Mouse (Mus musculus) embryonic facial prominence, embryonic 14.5 days (tissue): Measurements from ENCODE around the gene Mrpl23. TPM values are rescaled to one million over a fixed set of nuclear protein-coding genes. Genes with fewer than 3 reads are reported as not detected.

ENCODE experiments used
- ATAC-seq: fragments of 200-750 bp; cut with Nextera tagmentation; 2 replicates; pipeline ENCODE4 v1.8.0; 2017; ENCODE audit warnings: low read depth, moderate number of reproducible peaks, moderate TSS enrichment
- DNase-seq: peaks from one replicate; pipeline ENCODE4 v3.0.0-alpha.2; 2015; ENCODE audit warnings: low spot score
- H3K27ac ChIP-seq: fragments of 300-500 bp; sonication (generic); replicated peaks from 2 replicates; pipeline ENCODE4 v1.5.1; 2014; ENCODE audit warnings: low read depth, mild to moderate bottlenecking, low read length, moderate library complexity
- H3K27me3 ChIP-seq: fragments of 300-500 bp; sonication (generic); replicated peaks from 2 replicates; pipeline ENCODE4 v1.6.1; 2014; ENCODE audit warnings: low read length; ENCODE audit not compliant: control insufficient read depth, insufficient read depth
- H3K36me3 ChIP-seq: fragments of 300-500 bp; sonication (generic); 2 replicates; pipeline ENCODE4 v1.6.1; 2014; ENCODE audit warnings: low read length, mixed read lengths; ENCODE audit not compliant: control insufficient read depth, insufficient read depth
- H3K4me1 ChIP-seq: fragments of 300-500 bp; sonication (generic); 2 replicates; pipeline ENCODE4 v1.6.1; 2014; ENCODE audit warnings: antibody characterized with exemption, low read length; ENCODE audit not compliant: control insufficient read depth, insufficient read depth
- H3K4me2 ChIP-seq: fragments of 300-500 bp; sonication (generic); 2 replicates; pipeline ENCODE4 v1.6.1; 2014; ENCODE audit warnings: low read depth, mild to moderate bottlenecking, low read length, moderate library complexity, mixed read lengths
- H3K4me3 ChIP-seq: fragments of 300-500 bp; sonication (generic); 2 replicates; pipeline ENCODE4 v1.5.1; 2014; ENCODE audit warnings: low read depth, mild to moderate bottlenecking, low read length
- H3K9ac ChIP-seq: fragments of 300-500 bp; sonication (generic); 2 replicates; pipeline ENCODE4 v1.6.1; 2014; ENCODE audit warnings: low read depth, mild to moderate bottlenecking, low read length, moderate library complexity, mixed read lengths
- H3K9me3 ChIP-seq: fragments of 300-500 bp; sonication (generic); 2 replicates; pipeline ENCODE4 v1.6.1; 2016; ENCODE audit warnings: low read length; ENCODE audit not compliant: control insufficient read depth
- WGBS: fragments of 180-500 bp; shearing (Covaris S2); extraction: QIAGEN DNeasy Blood & Tissue Kit; methylation state at CpG from one replicate; pipeline ENCODE4 v1.1.7; 2014; 5-methylcytosine and 5-hydroxymethylcytosine counted together
- polyA plus RNA-seq: library from polyadenylated mRNA; unstranded; fragments of >200 nt; fragmentation: Nextera tagmentation; extraction: Ambion mirVana; gene quantifications from 2 replicates; pipeline ENCODE4 v1.2.1, GENCODE M21; 2014

Gene Mrpl23
- polyA plus RNA-seq, 1 experiment from 2014 or later, result 33.1 TPM

DNA sequence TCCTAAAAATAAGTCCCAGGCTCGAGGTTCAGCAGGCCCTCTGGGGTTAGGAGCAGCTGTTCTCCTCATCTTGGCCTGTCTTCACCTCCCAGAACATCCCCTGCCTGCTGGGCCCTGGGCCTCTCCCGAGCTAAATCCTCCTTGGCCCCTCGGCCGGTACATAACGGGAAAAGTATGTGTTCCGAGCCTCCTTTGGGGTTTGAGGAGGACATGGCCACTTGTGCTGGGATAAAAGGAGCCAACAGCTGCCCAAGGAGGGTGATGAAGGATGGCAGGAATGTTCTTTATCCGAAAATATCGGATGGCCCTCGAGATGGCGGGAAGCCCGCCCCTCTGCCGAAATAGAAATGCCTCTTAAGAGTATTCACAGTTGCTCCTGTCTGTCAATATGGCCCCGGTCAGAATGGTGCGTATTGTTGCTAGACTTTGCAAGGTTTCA is 18.5 kb downstream of the Mrpl23 start:
- no peaks in the 10 kb centered on the region for H3K9me3 ChIP-seq
- H3K36me3 ChIP-seq, result no peaks in the 10 kb centered on the region
- no peak overlapping the region for H3K9ac ChIP-seq
- H3K4me1 ChIP-seq, result peaks cover 47% of the 10 kb centered on the region
- WGBS, result 62% methylated on average over 14 of the region's 14 CpGs
- H3K4me2 ChIP-seq, result no peak overlapping the region
- DNase-seq (peak; percentile 88), ATAC-seq (peak; percentile 50; the same call in 1 of the 2 replicates)
- H3K27me3 ChIP-seq, result no peaks in the 10 kb centered on the region
- peak overlapping the region; percentile 92 for H3K27ac ChIP-seq
- H3K4me3 ChIP-seq, result no peak overlapping the region

DNA sequence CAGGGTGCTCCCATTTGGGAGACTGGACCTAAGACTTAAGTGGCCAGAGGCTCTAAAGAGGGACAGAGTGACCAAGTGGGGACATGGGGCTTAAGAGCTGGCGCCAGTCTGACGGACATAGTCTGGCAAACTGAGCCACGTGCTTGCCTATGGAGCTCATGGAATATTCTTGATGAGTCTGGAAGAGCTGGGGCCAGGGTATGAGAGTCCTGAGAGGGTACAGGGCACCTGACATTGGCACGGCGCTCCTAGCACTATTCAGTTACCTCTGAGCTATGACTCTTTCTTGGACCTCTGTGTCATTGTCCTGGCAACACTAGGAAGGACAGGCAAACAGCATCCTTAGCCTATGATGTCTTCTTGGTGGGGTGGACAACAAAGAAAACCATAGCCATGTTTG is 19.2 kb downstream of the Mrpl23 start:
- H3K4me2 ChIP-seq, result no peak overlapping the region
- no peaks in the 10 kb centered on the region for H3K36me3 ChIP-seq
- no peak overlapping the region for H3K9ac ChIP-seq
- peak overlapping the region; percentile 92 for H3K27ac ChIP-seq
- ATAC-seq, result no peak
- no peak for DNase-seq
- 88% methylated on average over 5 of the region's 5 CpGs for WGBS
- peaks cover 44% of the 10 kb centered on the region for H3K4me1 ChIP-seq
- no peak overlapping the region for H3K4me3 ChIP-seq
- H3K27me3 ChIP-seq, result no peaks in the 10 kb centered on the region
- no peaks in the 10 kb centered on the region for H3K9me3 ChIP-seq

DNA sequence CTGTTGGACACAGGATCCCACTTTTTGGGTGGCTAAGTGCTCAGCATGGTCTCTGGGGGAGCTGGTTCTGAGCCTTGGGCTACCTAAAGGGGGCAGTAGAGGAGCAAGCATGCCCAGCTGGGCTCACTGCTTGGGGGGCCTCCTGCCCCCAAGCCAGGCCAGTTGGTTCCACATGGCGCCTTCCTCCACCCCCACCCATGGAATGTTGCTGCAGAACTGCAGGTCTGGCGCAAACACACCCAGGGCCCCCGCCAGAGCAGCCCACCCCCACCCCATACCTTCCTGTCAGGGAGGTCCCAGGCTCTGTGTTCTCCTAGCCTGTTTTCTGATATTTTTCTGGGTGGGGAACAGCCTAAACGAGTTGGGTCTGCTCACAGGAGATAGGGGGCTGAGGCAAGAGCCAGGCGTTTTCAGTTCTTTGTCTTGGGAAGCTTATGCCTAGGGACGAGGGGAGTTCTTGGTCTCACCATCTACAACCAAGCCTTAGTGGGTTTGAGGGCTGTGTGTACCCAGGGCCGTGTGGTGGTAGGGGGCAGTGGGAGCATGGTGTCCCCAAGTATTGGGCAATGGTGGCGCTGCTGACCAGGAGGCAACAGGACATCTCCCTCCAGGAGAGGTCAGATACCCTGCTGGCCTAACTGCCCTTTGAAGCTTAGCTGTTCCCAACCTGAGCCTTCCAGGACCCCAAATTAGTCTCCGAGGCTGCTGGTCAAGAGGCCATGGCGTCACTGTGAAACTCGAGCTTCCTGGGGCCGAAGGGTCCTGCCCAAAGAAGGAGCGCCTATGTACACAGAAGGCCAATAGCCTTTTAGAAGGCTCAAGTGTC is 20.3 kb downstream of the Mrpl23 start:
- ATAC-seq (peak; percentile 71), DNase-seq (peak; percentile 91)
- H3K4me3 ChIP-seq, result no peak overlapping the region
- peak overlapping the region; percentile 15; the same call in 1 of the 2 replicates for H3K4me2 ChIP-seq
- H3K4me1 ChIP-seq, result peaks cover 40% of the 10 kb centered on the region
- H3K27me3 ChIP-seq, result no peaks in the 10 kb centered on the region
- H3K36me3 ChIP-seq, result no peaks in the 10 kb centered on the region
- 25% methylated on average over 13 of the region's 13 CpGs for WGBS
- H3K9ac ChIP-seq, result peak overlapping the region; percentile 22; the same call in 1 of the 2 replicates
- H3K9me3 ChIP-seq, result no peaks in the 10 kb centered on the region
- peak overlapping the region; percentile 92 for H3K27ac ChIP-seq

DNA sequence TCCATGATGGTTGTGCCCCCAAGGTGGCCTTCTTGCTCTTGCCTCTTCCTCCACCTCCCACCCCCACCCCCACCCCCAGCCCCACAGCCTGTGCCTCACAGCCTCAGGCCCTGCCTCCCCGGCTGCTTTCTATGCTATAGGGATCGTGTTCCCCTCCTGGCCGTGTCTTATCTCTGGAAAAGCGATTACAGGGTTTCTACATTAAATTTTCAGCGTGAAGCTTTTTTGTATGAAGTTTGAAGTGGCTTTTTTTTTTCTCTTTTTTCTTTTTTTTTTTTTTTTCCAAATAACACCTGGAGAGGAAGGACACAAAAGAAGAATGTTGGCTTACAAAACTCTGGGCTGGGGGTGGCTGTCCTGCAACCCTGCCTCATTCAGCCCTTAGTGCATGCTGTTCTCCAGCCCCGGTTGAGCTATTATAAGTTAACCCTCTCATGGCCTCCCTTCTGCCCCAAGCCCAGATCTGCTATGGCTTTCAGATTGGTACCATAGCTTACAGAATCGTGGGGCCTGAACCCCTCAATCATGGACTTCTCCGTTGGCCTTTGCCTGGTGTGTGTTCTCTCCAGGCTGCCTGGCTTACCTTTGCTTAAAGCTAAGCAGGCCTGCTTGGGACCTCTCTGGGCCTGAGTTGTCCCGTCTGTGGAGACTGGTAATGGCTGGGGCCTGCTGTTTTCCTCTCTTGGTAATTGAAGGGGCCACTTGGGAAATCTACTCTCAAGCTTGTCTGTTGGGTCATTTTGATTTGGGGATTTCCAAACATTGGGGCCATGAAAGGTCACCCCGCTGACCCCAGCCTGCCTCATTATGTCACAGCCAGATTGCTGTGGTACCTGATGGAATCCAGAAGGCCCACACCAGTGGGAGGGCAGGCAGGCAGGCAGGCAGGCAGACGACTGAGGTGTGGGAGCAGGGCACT is 21.2 kb downstream of the Mrpl23 start:
- H3K4me3 ChIP-seq, result no peak overlapping the region
- H3K36me3 ChIP-seq, result no peaks in the 10 kb centered on the region
- H3K27me3 ChIP-seq, result no peaks in the 10 kb centered on the region
- H3K9me3 ChIP-seq, result no peaks in the 10 kb centered on the region
- H3K9ac ChIP-seq, result peak overlapping the region; percentile 22; the same call in 1 of the 2 replicates
- H3K27ac ChIP-seq, result peak overlapping the region; percentile 92
- H3K4me1 ChIP-seq, result peaks cover 35% of the 10 kb centered on the region
- ATAC-seq, result peak; percentile 60
- H3K4me2 ChIP-seq, result 0 out of 2 replicates have a peak overlapping the region, but pooled peaks have one; percentile 15
- 20% methylated on average over 11 of the region's 11 CpGs for WGBS
- peak; percentile 83 for DNase-seq

DNA sequence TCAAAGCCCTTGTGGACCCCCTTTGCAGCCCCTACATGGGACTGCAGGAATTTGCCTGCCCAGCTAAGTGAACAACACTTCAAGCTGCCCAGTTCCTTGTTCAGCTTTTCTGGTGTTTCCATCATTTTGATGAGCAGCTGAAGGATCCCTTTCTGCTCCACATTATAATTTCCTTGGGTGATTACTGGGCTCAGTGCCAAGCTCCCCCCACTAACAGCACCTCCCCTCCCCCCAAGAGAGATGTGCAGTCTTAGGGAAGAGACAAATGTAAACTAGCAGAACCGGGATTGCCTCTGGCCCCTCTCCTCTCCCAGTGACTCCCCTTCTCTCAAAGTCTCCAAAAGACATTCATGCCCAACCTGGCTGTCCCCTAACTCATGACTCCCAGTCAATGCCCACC is 22.1 kb downstream of the Mrpl23 start:
- no peak overlapping the region for H3K4me3 ChIP-seq
- no peaks in the 10 kb centered on the region for H3K36me3 ChIP-seq
- H3K9ac ChIP-seq, result 0 out of 2 replicates have a peak overlapping the region, but pooled peaks have one; percentile 9
- no peak overlapping the region for H3K4me2 ChIP-seq
- H3K27ac ChIP-seq, result peak overlapping the region; percentile 92
- H3K9me3 ChIP-seq, result no peaks in the 10 kb centered on the region
- DNase-seq, result peak; percentile 76
- no peak for ATAC-seq
- H3K27me3 ChIP-seq, result no peaks in the 10 kb centered on the region
- WGBS, result 14% methylated on average over 1 of the region's 1 CpGs
- H3K4me1 ChIP-seq, result peaks cover 36% of the 10 kb centered on the region

DNA sequence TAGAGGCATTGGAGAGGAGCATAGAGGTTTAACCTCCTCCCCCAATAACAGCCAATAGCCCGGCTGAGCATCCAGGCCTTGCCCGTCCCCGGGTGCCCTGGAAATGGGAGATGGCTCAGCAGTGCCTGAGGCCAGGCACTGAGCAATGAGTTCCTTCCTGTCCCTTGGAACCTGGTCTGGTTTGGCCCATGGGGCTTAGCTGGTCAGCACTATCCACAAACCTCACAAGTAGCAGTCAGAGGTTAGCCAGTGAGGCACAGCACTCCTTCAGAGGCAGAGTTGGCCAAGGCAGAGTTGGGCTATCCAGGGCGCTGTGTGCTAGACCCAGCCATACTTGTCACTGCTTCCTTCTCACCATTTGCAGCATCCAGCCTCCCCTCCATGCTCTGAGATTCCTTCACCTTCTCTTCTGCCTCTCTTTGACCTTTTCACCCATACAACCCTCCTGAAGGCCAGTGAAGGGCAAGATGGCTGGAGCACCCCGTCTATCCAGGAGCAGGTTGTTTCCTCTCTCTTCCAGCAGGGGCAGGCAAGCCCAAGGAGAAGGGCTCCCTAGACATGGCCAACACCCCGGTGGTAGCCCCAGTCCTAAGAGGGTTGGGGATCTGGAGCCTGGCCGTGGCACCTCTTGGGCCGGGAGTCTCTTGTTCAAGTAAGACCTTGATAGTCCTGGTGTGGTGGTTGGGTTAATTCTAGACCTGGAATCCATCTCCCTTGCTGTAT is 23.0 kb downstream of the Mrpl23 start:
- peak overlapping the region; percentile 92 for H3K27ac ChIP-seq
- H3K9me3 ChIP-seq, result no peaks in the 10 kb centered on the region
- peaks cover 40% of the 10 kb centered on the region for H3K4me1 ChIP-seq
- DNase-seq (no peak), ATAC-seq (no peak)
- H3K9ac ChIP-seq, result no peak overlapping the region
- H3K36me3 ChIP-seq, result no peaks in the 10 kb centered on the region
- H3K4me3 ChIP-seq, result no peak overlapping the region
- H3K4me2 ChIP-seq, result no peak overlapping the region
- WGBS, result 81% methylated on average over 8 of the region's 8 CpGs
- H3K27me3 ChIP-seq, result no peaks in the 10 kb centered on the region

DNA sequence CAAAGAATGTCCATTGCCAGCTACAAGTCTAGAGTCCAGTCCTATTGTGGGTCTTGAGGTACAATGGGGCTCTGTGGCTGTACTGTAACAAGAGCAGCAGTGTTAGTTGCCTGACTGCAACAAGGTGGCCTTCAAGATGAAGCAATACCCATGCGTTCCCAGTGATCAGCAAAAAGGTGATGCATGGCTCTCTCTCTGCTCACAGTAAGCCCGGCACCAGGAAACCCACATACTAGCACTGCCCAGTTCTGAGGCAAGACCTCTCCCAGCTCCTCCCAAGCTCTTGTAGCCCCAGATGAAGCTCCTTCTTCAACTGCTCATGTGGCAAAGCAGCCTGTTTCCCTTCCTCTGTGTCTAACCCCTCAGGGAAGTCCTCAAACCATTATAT is 23.6 kb downstream of the Mrpl23 start:
- H3K4me1 ChIP-seq, result peaks cover 40% of the 10 kb centered on the region
- no peak for DNase-seq
- H3K27me3 ChIP-seq, result no peaks in the 10 kb centered on the region

DNA sequence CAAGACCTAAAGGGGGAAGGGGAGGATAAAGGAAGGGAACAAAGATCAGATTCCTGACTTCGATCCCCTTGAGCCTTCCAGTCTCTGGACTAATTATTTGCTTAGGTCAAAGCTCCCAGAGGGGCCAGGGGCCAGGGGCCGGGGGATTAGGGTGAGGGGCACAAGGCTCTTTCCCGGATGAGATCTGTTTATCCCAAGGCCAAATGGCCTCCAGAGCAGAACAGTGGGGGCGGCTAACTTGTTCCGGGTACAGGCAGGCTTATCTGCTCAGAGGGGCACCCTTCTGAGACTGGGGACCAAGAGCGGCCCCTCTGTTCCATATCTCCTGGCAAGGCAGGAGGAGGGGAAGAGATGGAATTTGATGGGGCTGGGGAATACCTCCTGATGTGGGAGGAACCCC is 25.2 kb downstream of the Mrpl23 start:
- Histone ChIP-seq H3K4me1 (peaks cover 51% of the 10 kb centered on the region), H3K27me3 (no peaks in the 10 kb centered on the region), H3K4me3 (no peak overlapping the region), H3K27ac (no peak overlapping the region), H3K36me3 (no peaks in the 10 kb centered on the region), H3K9ac (no peak overlapping the region), H3K4me2 (no peak overlapping the region), H3K9me3 (no peaks in the 10 kb centered on the region)
- DNase-seq, result no peak
- ATAC-seq, result no peak
- WGBS, result 38% methylated on average over 6 of the region's 6 CpGs

More for the DNA sequence above, 23.6 kb downstream of the Mrpl23 start:
- Histone ChIP-seq H3K9me3 (no peaks in the 10 kb centered on the region), H3K9ac (no peak overlapping the region), H3K27ac (no peak overlapping the region; the same call in 1 of the 2 replicates), H3K4me3 (no peak overlapping the region), H3K36me3 (no peaks in the 10 kb centered on the region), H3K4me2 (no peak overlapping the region)
- no peak for ATAC-seq
- WGBS, result 93% methylated on average over 2 of the region's 2 CpGs
